Mouse (Mus musculus): ENCODE results near the gene Map10. TPM values are rescaled to one million over a fixed set of nuclear protein-coding genes. Genes with fewer than 3 reads are reported as not detected.
A peak's percentile ranks its signal among the peaks of the same experiment; 100 is the strongest.

The Map10 gene
- polyA plus RNA-seq, 1 experiment: 5.8 TPM

DNA sequence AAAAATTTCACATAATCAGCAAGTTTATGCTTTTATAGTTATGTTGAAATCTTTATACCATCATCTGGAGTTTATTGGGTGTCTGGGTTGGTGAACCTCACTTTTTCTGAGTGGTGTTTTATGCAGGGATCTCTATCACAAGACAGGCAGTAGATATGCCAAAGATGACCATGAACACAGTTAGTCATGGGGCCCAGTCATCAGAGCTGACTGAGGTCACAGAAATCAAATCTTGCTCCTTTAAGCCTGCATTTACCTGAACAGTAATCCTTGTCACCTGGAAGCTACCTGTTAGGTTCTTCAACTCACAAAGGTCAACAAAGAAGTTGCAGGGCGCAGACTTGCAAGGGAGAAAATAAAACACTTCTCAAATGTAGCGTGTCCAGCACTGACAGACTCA, 14.8 kb upstream of the Map10 start:
- no peak for TF ChIP-seq POLR2A (IDR thresholded peaks at IDR 0.05; ENCODE audit: borderline replicate concordance, extremely low read depth, insufficient read depth, insufficient read length, poor library complexity, severe bottlenecking)

GRCm38 (mm10) chr8:125658508-125658907, 11.1 kb upstream of the Map10 start:
- DNase-seq (ENCODE audit: low read depth): peak; percentile 93
- TF ChIP-seq POLR2A (IDR thresholded peaks at IDR 0.05; ENCODE audit: borderline replicate concordance, extremely low read depth, insufficient read depth, insufficient read length, poor library complexity, severe bottlenecking): no peak
- TF ChIP-seq CTCF (IDR thresholded peaks at IDR 0.05; ENCODE audit: borderline replicate concordance, extremely low read depth, insufficient read depth, insufficient read length): no peak

More for the DNA sequence above, 14.8 kb upstream of the Map10 start:
- no peak for DNase-seq (ENCODE audit: low read depth)

DNA sequence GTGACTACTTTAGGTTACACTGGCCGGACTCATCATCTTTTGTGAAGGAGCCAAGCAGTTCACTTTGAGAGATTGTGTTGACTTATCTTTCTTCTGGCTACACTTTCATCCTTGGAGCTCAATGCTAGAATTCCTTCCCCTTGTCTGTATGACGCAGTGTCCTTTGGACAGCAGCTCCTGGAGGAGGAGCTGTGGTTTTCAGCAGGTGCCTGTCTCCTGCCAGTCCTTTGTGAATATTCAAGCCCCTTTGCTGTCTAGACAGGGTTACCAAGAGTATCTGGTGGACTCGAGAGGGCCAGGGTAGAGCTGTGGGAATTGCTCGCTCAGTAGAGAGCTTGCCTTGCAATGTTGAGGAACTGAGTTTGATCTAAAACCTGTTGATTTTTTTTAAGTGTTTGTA, 10.7 kb upstream of the Map10 start:
- TF ChIP-seq CTCF (IDR thresholded peaks at IDR 0.05; ENCODE audit: borderline replicate concordance, extremely low read depth, insufficient read depth, insufficient read length): no peak
- no peak for TF ChIP-seq POLR2A (IDR thresholded peaks at IDR 0.05; ENCODE audit: borderline replicate concordance, extremely low read depth, insufficient read depth, insufficient read length, poor library complexity, severe bottlenecking)

GRCm38 (mm10) chr8:125660397-125660796, 9.2 kb upstream of the Map10 start:
- TF ChIP-seq CTCF (IDR thresholded peaks at IDR 0.05; ENCODE audit: borderline replicate concordance, extremely low read depth, insufficient read depth, insufficient read length) (no peak), POLR2A (IDR thresholded peaks at IDR 0.05; ENCODE audit: borderline replicate concordance, extremely low read depth, insufficient read depth, insufficient read length, poor library complexity, severe bottlenecking) (no peak)
- DNase-seq (ENCODE audit: low read depth): no peak

More for the DNA sequence above, 10.7 kb upstream of the Map10 start:
- peak; percentile 79 for DNase-seq (ENCODE audit: low read depth)

DNA sequence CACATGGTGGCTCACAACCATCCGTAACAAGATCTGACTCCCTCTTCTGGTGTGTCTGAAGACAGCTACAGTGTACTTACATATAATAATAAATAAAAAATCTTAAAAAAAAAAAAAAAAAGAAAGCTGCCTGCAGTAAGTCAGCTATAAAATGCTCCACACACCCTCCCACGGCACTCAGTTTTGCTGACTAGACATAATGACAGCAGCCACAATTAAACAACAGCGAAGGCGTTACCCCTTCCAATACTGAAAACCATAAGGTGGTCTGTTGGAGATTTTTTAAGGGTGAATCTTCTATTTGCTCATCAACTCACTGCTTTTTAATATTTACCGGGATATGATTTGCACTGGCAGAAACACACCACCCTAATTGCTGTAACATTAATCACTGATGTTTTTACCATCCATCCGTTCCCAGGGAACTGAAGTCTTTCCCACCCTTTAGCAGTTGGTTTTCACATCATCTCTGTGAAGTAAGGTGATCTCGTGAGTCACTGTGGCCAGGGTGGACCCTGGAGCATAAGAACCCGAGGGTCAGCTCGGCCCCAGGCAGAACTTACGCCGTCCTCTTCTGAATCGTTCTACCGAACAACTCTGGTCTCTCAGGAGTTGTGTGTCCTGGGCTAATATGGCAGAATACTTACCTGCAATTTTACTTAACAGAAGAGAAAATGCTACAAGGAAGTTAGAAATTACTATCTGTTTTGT, 7.5 kb upstream of the Map10 start:
- no peak for DNase-seq (ENCODE audit: low read depth)
- no peak for TF ChIP-seq POLR2A (IDR thresholded peaks at IDR 0.05; ENCODE audit: borderline replicate concordance, extremely low read depth, insufficient read depth, insufficient read length, poor library complexity, severe bottlenecking)

DNA sequence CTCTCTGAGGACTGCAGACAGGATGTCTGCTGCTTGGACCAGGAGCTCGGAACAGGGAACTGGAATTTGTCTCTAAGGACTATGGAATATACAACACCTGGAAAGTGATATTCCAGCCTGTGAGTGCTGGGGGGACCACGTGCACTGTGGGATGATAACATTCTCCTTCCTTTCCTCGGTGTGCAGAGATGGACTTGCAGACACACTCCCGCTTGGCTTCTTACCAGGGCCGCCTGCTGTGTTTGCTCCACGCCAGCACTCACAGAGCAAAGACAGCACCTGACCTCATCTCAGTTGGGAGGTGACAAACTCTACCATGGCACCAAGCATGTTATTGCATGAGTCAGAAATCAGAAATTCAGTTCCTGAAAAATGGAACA, 7.0 kb upstream of the Map10 start:
- TF ChIP-seq CTCF (IDR thresholded peaks at IDR 0.05; ENCODE audit: borderline replicate concordance, extremely low read depth, insufficient read depth, insufficient read length) (no peak), POLR2A (IDR thresholded peaks at IDR 0.05; ENCODE audit: borderline replicate concordance, extremely low read depth, insufficient read depth, insufficient read length, poor library complexity, severe bottlenecking) (no peak)
- no peak for DNase-seq (ENCODE audit: low read depth)

DNA sequence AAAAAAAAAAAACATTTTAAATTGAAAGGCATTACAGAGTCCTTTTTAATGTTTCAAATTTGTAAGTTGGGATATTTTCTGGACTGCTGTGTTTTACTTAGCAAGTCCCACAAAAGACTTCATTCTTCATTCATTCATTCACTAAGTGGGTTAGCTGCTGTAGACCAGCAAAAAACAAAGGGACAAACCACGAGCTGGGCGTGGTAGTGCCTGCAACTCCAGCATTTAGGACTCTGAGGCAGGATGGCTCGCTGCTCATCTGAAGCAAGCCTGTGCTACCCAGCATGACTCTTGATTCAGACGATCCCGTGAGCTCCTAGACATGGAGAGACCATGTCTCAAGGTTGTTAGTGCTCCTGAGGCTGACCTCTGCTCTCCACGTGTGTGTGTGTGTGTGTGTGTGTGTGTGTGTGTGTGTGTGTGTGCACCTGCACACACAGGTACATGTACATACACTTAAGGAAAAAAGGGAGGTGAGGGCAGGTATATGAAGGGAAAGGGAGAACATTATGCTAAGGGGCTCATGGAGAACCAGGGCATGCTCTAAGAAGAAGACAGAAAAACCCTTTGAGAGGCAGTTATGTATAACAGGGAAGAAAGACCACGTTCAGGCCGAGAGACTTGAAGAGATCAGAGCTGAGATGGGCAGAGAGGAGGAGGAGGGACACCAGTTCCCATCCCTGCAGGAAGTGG, 4.3 kb upstream of the Map10 start:
- no peak for DNase-seq (ENCODE audit: low read depth)
- TF ChIP-seq POLR2A (IDR thresholded peaks at IDR 0.05; ENCODE audit: borderline replicate concordance, extremely low read depth, insufficient read depth, insufficient read length, poor library complexity, severe bottlenecking): no peak
- no peak for TF ChIP-seq CTCF (IDR thresholded peaks at IDR 0.05; ENCODE audit: borderline replicate concordance, extremely low read depth, insufficient read depth, insufficient read length)

DNA sequence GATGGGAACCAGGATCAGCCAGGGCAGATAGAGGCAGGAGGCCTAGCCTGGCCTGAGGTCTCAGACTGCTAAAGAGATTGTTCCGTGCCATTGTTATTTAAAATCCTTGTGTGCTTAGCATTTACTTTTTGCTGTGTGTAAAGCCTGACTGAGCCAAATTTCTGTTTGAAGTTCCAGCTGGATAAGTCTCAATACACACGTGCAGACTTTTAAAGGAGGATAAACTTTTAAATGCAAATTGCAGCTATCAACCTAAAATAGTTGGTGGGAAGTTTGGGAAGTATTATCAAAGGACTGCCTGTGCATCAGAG, 3.8 kb upstream of the Map10 start:
- no peak for TF ChIP-seq CTCF (IDR thresholded peaks at IDR 0.05; ENCODE audit: borderline replicate concordance, extremely low read depth, insufficient read depth, insufficient read length)
- no peak for DNase-seq (ENCODE audit: low read depth)

DNA sequence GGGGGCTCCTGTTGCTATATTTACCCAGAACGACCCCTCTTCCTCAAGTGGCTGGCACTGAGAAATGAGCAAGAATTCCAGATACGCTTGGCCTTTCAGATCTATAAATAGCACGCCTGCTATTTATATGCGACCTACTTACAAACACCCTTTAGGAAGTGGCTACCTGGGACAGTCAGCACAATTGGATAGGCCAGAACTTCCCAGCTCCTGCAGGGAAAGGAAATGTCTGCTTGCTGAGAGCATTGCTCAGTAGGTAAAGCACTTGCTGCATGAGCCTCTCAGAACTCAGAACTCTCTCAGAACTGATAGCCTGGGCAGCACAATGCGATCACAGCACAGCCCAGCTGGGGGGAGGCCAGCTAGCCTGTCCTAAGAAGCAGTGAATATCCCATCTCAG, 3.4 kb upstream of the Map10 start:
- TF ChIP-seq POLR2A (IDR thresholded peaks at IDR 0.05; ENCODE audit: borderline replicate concordance, extremely low read depth, insufficient read depth, insufficient read length, poor library complexity, severe bottlenecking) (no peak), CTCF (IDR thresholded peaks at IDR 0.05; ENCODE audit: borderline replicate concordance, extremely low read depth, insufficient read depth, insufficient read length) (no peak)
- DNase-seq (ENCODE audit: low read depth): no peak

GRCm38 (mm10) chr8:125667248-125667647, 2.4 kb upstream of the Map10 start:
- TF ChIP-seq CTCF (IDR thresholded peaks at IDR 0.05; ENCODE audit: borderline replicate concordance, extremely low read depth, insufficient read depth, insufficient read length) (no peak), POLR2A (IDR thresholded peaks at IDR 0.05; ENCODE audit: borderline replicate concordance, extremely low read depth, insufficient read depth, insufficient read length, poor library complexity, severe bottlenecking) (no peak)
- DNase-seq (ENCODE audit: low read depth): no peak

DNA sequence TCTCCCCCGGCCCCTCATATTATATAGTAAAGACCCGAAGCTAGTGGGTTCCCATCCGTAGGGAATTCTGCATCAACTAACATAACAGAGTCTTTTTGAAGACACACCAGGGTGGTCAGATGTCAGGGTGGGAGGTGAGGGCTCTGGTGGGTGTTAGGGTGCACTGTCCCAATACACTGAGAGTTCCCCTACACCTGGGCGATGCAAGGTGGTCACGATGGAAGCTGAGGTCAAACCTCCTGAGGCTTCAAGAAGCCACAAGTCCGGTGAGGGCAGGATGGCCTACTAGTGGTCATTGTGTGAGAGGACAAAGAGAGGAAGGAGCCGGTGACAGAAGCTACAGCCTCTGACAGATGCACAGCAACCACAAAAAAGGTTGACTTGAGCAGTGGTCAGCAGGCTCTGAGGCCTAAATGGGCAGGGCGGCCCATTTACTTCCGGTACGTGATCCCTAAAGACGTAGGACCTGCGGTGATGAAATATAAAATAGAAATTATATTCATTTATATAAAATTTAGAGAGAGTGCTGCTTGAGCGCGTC, 389 bp upstream of the Map10 start:
- DNase-seq (ENCODE audit: low read depth): no peak
- no peak for TF ChIP-seq CTCF (IDR thresholded peaks at IDR 0.05; ENCODE audit: borderline replicate concordance, extremely low read depth, insufficient read depth, insufficient read length)
- no peak for TF ChIP-seq POLR2A (IDR thresholded peaks at IDR 0.05; ENCODE audit: borderline replicate concordance, extremely low read depth, insufficient read depth, insufficient read length, poor library complexity, severe bottlenecking)

GRCm38 (mm10) chr8:125670420-125670819, 802 bp downstream of the Map10 start:
- no peak for TF ChIP-seq CTCF (IDR thresholded peaks at IDR 0.05; ENCODE audit: borderline replicate concordance, extremely low read depth, insufficient read depth, insufficient read length)
- TF ChIP-seq POLR2A (IDR thresholded peaks at IDR 0.05; ENCODE audit: borderline replicate concordance, extremely low read depth, insufficient read depth, insufficient read length, poor library complexity, severe bottlenecking): no peak
- DNase-seq (ENCODE audit: low read depth): no peak
